Mouse (Mus musculus) stomach, embryonic 14.5 days (tissue): Measurements from ENCODE around the gene Btf3l4. TPM values are rescaled to one million over a fixed set of nuclear protein-coding genes. Genes with fewer than 3 reads are reported as not detected.

Experiments used
- ATAC-seq: fragments of 200-750 bp; cut with Nextera tagmentation; 2 replicates; pipeline ENCODE4 v1.8.0; 2017; ENCODE audit warnings: low read depth, moderate TSS enrichment; ENCODE audit not compliant: insufficient number of reproducible peaks, insufficient read depth, low FRiP score
- H3K27ac ChIP-seq: fragments of 300-500 bp; sonication (generic); 2 replicates; pipeline ENCODE4 v1.5.1; 2014; ENCODE audit warnings: mild to moderate bottlenecking, low read length, moderate library complexity, mixed read lengths
- H3K27me3 ChIP-seq: fragments of 300-500 bp; sonication (generic); 2 replicates; pipeline ENCODE4 v1.6.1; 2014; ENCODE audit warnings: low read length, control low read depth, mixed read lengths; ENCODE audit not compliant: control insufficient read depth, insufficient read depth
- H3K36me3 ChIP-seq: fragments of 300-500 bp; sonication (generic); 2 replicates; pipeline ENCODE4 v1.6.1; 2014; ENCODE audit warnings: mild to moderate bottlenecking, control low read depth, low read length, moderate library complexity, mixed read lengths; ENCODE audit not compliant: control insufficient read depth, insufficient read depth
- H3K4me1 ChIP-seq: fragments of 300-500 bp; sonication (generic); 2 replicates; pipeline ENCODE4 v1.6.1; 2014; ENCODE audit warnings: low read length, control low read depth, mixed read lengths; ENCODE audit not compliant: control insufficient read depth, insufficient read depth
- H3K4me2 ChIP-seq: fragments of 300-500 bp; sonication (generic); replicated peaks from 2 replicates; pipeline ENCODE4 v1.6.1; 2014; ENCODE audit warnings: low read depth, low read length, control low read depth
- H3K4me3 ChIP-seq: fragments of 300-500 bp; sonication (generic); 2 replicates; pipeline ENCODE4 v1.5.1; 2014; ENCODE audit warnings: low read depth, low read length, control low read depth
- H3K9ac ChIP-seq: fragments of 300-500 bp; sonication (generic); replicated peaks from 2 replicates; pipeline ENCODE4 v1.6.1; 2014; ENCODE audit warnings: low read depth, mild to moderate bottlenecking, control low read depth, low read length, moderate library complexity, mixed read lengths
- H3K9me3 ChIP-seq: fragments of 300-500 bp; sonication (generic); 2 replicates; pipeline ENCODE4 v1.6.1; 2016; ENCODE audit warnings: low read depth, low read length, control low read depth; ENCODE audit not compliant: control insufficient read depth
- WGBS: fragments of 180-500 bp; shearing (Covaris S2); extraction: QIAGEN DNeasy Blood & Tissue Kit; methylation state at CpG from one replicate; pipeline ENCODE4 v1.1.7; 2014; 5-methylcytosine and 5-hydroxymethylcytosine counted together
- polyA plus RNA-seq: library from polyadenylated mRNA; unstranded; fragments of >200 nt; fragmentation: Nextera tagmentation; extraction: Ambion mirVana; gene quantifications from 2 replicates; pipeline ENCODE4 v1.2.1, GENCODE M21; 2014

Btf3l4 gene
- polyA plus RNA-seq, 1 experiment from 2014 or later: 171 TPM

GRCm38 (mm10) chr4:108803535-108803934, 29.9 kb downstream of the Btf3l4 start:
- ATAC-seq: no peak
- no peaks in the 10 kb centered on the region for H3K36me3 ChIP-seq
- no peak overlapping the region for H3K27ac ChIP-seq
- no peaks in the 10 kb centered on the region for H3K4me1 ChIP-seq
- H3K4me2 ChIP-seq: no peak overlapping the region
- 77% methylated on average over 2 of the region's 2 CpGs for WGBS
- H3K27me3 ChIP-seq: no peaks in the 10 kb centered on the region
- H3K9me3 ChIP-seq: no peaks in the 10 kb centered on the region
- H3K4me3 ChIP-seq: no peak overlapping the region
- no peak overlapping the region for H3K9ac ChIP-seq

- Histone ChIP-seq H3K9ac (no peak overlapping the region), H3K27me3 (no peaks in the 10 kb centered on the region), H3K4me3 (no peak overlapping the region), H3K36me3 (no peaks in the 10 kb centered on the region), H3K4me1 (no peaks in the 10 kb centered on the region), H3K27ac (no peak overlapping the region), H3K4me2 (no peak overlapping the region), H3K9me3 (no peaks in the 10 kb centered on the region)
- WGBS: 47% methylated on average over 2 of the region's 2 CpGs
- ATAC-seq: no peak
Measured at GRCm38 (mm10) chr4:108798083-108798830, 35.2 kb downstream of the Btf3l4 start.

GRCm38 (mm10) chr4:108796701-108797100, 36.7 kb downstream of the Btf3l4 start:
- no peak for ATAC-seq

GRCm38 (mm10) chr4:108793941-108794340, 39.5 kb downstream of the Btf3l4 start:
- no peaks in the 10 kb centered on the region for H3K36me3 ChIP-seq
- no peak for ATAC-seq
- no peaks in the 10 kb centered on the region for H3K4me1 ChIP-seq
- H3K9ac ChIP-seq: no peak overlapping the region
- no peaks in the 10 kb centered on the region for H3K9me3 ChIP-seq
- H3K27ac ChIP-seq: no peak overlapping the region
- no peaks in the 10 kb centered on the region for H3K27me3 ChIP-seq
- WGBS: 46% methylated on average over 1 of the region's 1 CpGs
- no peak overlapping the region for H3K4me2 ChIP-seq
- H3K4me3 ChIP-seq: no peak overlapping the region

More at GRCm38 (mm10) chr4:108796701-108797100, 36.7 kb downstream of the Btf3l4 start:
- Histone ChIP-seq H3K27ac (no peak overlapping the region), H3K4me2 (no peak overlapping the region), H3K36me3 (no peaks in the 10 kb centered on the region), H3K4me3 (no peak overlapping the region), H3K9me3 (no peaks in the 10 kb centered on the region), H3K4me1 (no peaks in the 10 kb centered on the region), H3K9ac (no peak overlapping the region), H3K27me3 (no peaks in the 10 kb centered on the region)
- 46% methylated on average over 4 of the region's 4 CpGs for WGBS

GRCm38 (mm10) chr4:108790507-108790906, 42.9 kb downstream of the Btf3l4 start:
- H3K9ac ChIP-seq: no peak overlapping the region
- no peak overlapping the region for H3K4me2 ChIP-seq
- no peak overlapping the region for H3K27ac ChIP-seq
- H3K9me3 ChIP-seq: no peaks in the 10 kb centered on the region
- no peaks in the 10 kb centered on the region for H3K27me3 ChIP-seq
- no peak for ATAC-seq
- no peaks in the 10 kb centered on the region for H3K4me1 ChIP-seq
- WGBS: 64% methylated on average over 1 of the region's 1 CpGs
- H3K4me3 ChIP-seq: no peak overlapping the region
- no peaks in the 10 kb centered on the region for H3K36me3 ChIP-seq

GRCm38 (mm10) chr4:108789258-108789936, 44.0 kb downstream of the Btf3l4 start:
- H3K9ac ChIP-seq: no peak overlapping the region
- H3K4me3 ChIP-seq: no peak overlapping the region
- no peaks in the 10 kb centered on the region for H3K4me1 ChIP-seq
- H3K36me3 ChIP-seq: no peaks in the 10 kb centered on the region
- no peaks in the 10 kb centered on the region for H3K27me3 ChIP-seq
- no peak overlapping the region for H3K27ac ChIP-seq
- no peaks in the 10 kb centered on the region for H3K9me3 ChIP-seq
- WGBS: 74% methylated on average over 6 of the region's 6 CpGs
- H3K4me2 ChIP-seq: no peak overlapping the region
- no peak for ATAC-seq

- no peak overlapping the region for H3K9ac ChIP-seq
- 0 out of 2 replicates have a peak, but pooled peaks cover 2% of the 10 kb centered on the region for H3K4me1 ChIP-seq
- H3K36me3 ChIP-seq: no peaks in the 10 kb centered on the region
- H3K4me3 ChIP-seq: no peak overlapping the region
- H3K4me2 ChIP-seq: no peak overlapping the region
- H3K27me3 ChIP-seq: no peaks in the 10 kb centered on the region
- H3K9me3 ChIP-seq: no peaks in the 10 kb centered on the region
- ATAC-seq: no peak
- H3K27ac ChIP-seq: no peak overlapping the region
- WGBS: 41% methylated on average over 8 of the region's 8 CpGs
Measured at GRCm38 (mm10) chr4:108782421-108783085, 50.9 kb downstream of the Btf3l4 start.

GRCm38 (mm10) chr4:108781596-108781995, 51.8 kb downstream of the Btf3l4 start:
- Histone ChIP-seq H3K27ac (no peak overlapping the region), H3K9ac (no peak overlapping the region), H3K4me3 (no peak overlapping the region), H3K9me3 (no peaks in the 10 kb centered on the region), H3K4me1 (0 out of 2 replicates have a peak, but pooled peaks cover 2% of the 10 kb centered on the region), H3K27me3 (no peaks in the 10 kb centered on the region), H3K36me3 (no peaks in the 10 kb centered on the region), H3K4me2 (no peak overlapping the region)
- no peak for ATAC-seq
- WGBS: 67% methylated on average over 3 of the region's 3 CpGs
